Mouse (Mus musculus) lung, adult 2 months (tissue): Measurements from ENCODE around the gene Rpl10.

Experiments
- CTCF ChIP-seq: fragments of 200-500 bp; IDR thresholded peaks from 2 replicates; pipeline ENCODE4 v1.5.1; 2011; ENCODE audit warnings: mild to moderate bottlenecking, low read length, control low read depth; ENCODE audit not compliant: insufficient read depth
- POLR2A ChIP-seq: fragments of 200-500 bp; IDR thresholded peaks from 2 replicates; pipeline ENCODE4 v1.6.1; 2011; ENCODE audit warnings: low read depth, mild to moderate bottlenecking, control low read depth, low read length, borderline replicate concordance; ENCODE audit errors: extremely low read depth

DNA sequence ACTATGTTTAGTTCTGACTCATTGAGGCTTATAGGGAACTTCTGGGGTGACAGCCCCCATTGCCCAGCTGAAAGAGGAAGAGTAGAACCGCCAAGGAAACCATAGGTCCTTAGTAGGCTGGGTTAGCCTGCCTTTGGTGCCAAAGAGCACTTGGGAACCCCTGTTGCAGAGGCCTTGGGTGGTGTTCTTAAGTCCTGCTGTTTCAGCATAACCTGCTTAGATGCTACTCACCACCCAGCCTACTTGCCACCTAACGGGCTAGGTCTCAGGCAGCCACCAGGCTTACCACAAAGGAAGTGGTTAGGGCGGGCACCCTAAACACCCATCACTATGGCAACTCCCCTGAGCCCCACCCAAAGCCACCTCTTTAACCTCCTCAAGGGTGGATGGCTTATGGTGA is 26.8 kb upstream of the Rpl10 start:
- TF ChIP-seq POLR2A: no peak
- TF ChIP-seq CTCF: no peak
